In the genomic region with DNA sequence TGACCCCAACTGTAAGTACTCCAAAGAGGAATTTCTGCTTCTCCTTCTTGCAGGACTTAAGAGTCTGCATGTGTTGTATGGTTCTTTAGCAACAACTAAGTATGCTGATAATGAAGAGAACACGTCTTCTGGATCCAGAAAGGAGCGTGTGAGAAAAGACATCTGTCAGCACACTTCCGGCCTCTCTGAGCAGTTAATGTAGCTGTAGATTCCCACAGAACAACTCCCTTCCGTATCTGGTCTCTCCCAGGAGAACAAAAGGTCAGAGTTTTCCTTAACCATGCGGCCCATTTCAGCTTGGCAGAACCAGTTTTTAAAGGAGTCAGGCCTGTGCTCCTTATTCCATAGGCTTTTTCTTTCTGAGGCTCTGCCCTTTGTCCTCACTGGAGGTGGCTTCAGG, we compare ENCODE assay signal across 15 mouse cellular contexts.
DNase-seq lines count a peak whose midpoint lies in the region; ATAC-seq and TF ChIP-seq lines count a peak whose summit lies in the region.
"Had no signal": no experiment of that assay in that cellular context is flagged by ENCODE, and none has a peak within 500 bp of the region (broad histone marks: within the 10 kb centered on the region; RNA-seq: fewer than 3 reads in every experiment).

No protein-coding gene starts in this region.

- no peak overlapping the region for H3K27ac ChIP-seq in heart, embryonic 11.5 days (ENCODE audit: low read depth, low read length)
- H3K27ac ChIP-seq in stomach, postnatal 0 days (replicated peaks), result peak overlapping the region; percentile 19; the same call in 1 of the 2 replicates
- H3K27ac ChIP-seq: embryonic facial prominence, embryonic 15.5 days; hindbrain, postnatal 0 days had no signal

- H3K27me3 ChIP-seq in heart, embryonic 11.5 days (ENCODE audit: control insufficient read depth, insufficient read depth, low read length), result no peaks in the 10 kb centered on the region
- no peaks in the 10 kb centered on the region for H3K27me3 ChIP-seq in stomach, postnatal 0 days (ENCODE audit: control insufficient read depth, insufficient read depth, low read length)
- H3K27me3 ChIP-seq: embryonic facial prominence, embryonic 15.5 days had no signal

- intact Hi-C loops in heart, postnatal 14 days (cut with DNase I), result no loop called here

- H3K9ac ChIP-seq in heart, embryonic 11.5 days (ENCODE audit: low read depth, low read length), result no peak overlapping the region
- no peak overlapping the region for H3K9ac ChIP-seq in stomach, postnatal 0 days (ENCODE audit: low read length)
- H3K9ac ChIP-seq: embryonic facial prominence, embryonic 15.5 days had no signal

- no peak for TF ChIP-seq CTCF in stomach, postnatal 0 days (IDR thresholded peaks at IDR 0.05; ENCODE audit: low read depth)

- no peaks in the 10 kb centered on the region for H3K9me3 ChIP-seq in heart, embryonic 11.5 days (replicated peaks; ENCODE audit: control insufficient read depth, low read length)
- H3K9me3 ChIP-seq in stomach, postnatal 0 days (ENCODE audit: control insufficient read depth, low read length), result no peaks in the 10 kb centered on the region
- H3K9me3 ChIP-seq: embryonic facial prominence, embryonic 15.5 days had no signal

- H3K4me3 ChIP-seq in heart, embryonic 11.5 days (ENCODE audit: low read depth, low read length), result no peak overlapping the region
- H3K4me3 ChIP-seq in stomach, postnatal 0 days (ENCODE audit: low read depth, low read length), result no peak overlapping the region
- H3K4me3 ChIP-seq: embryonic facial prominence, embryonic 15.5 days had no signal

- no peak overlapping the region for H3K4me2 ChIP-seq in heart, embryonic 11.5 days
- no peak overlapping the region for H3K4me2 ChIP-seq in stomach, postnatal 0 days (replicated peaks; ENCODE audit: low read depth)
- H3K4me2 ChIP-seq: embryonic facial prominence, embryonic 15.5 days had no signal

- TF ChIP-seq EP300 in stomach, postnatal 0 days (optimal IDR thresholded peaks at IDR 0.05), result no peak

- DNase-seq in heart, adult 11 months, result peak; percentile 98
- DNase-seq in heart, postnatal 14 days, result peak; percentile 42 to 63
- DNase-seq in kidney, postnatal 14 days, result peak; percentile 76
- no peak for DNase-seq in stomach, postnatal 0 days (ENCODE audit: low spot score)
- no peak for DNase-seq in ovary, postnatal 10 days (ENCODE audit: low spot score)
- no peak for DNase-seq in adrenal gland, postnatal 25 days
- no peak for DNase-seq in adrenal gland, adult 8-10 months
- DNase-seq: cerebellum, postnatal 36 days; gastrocnemius, postnatal 25 days; spleen, adult 18-20 months; thymus, adult 2 months had no signal

- WGBS in heart, embryonic 11.5 days (ENCODE audit: insufficient replicate concordance), result 32% methylated on average over 5 of the region's 5 CpGs
- 60% methylated on average over 5 of the region's 5 CpGs for WGBS in stomach, postnatal 0 days

- no peak for ATAC-seq in heart, embryonic 11.5 days (replicated peaks; ENCODE audit: insufficient number of reproducible peaks, low FRiP score, low TSS enrichment)
- no peak for ATAC-seq in stomach, postnatal 0 days (ENCODE audit: low FRiP score, low TSS enrichment)
- ATAC-seq: forebrain, embryonic 14.5 days; hindbrain, postnatal 0 days had no signal

- peaks cover 8% of the 10 kb centered on the region for H3K4me1 ChIP-seq in heart, embryonic 11.5 days (ENCODE audit: control insufficient read depth, insufficient read depth, low read length)
- H3K4me1 ChIP-seq in stomach, postnatal 0 days (replicated peaks; ENCODE audit: control insufficient read depth, insufficient read depth), result no peaks in the 10 kb centered on the region

- no peaks in the 10 kb centered on the region for H3K36me3 ChIP-seq in heart, embryonic 11.5 days (ENCODE audit: control insufficient read depth, insufficient read depth, low read length)
- no peaks in the 10 kb centered on the region for H3K36me3 ChIP-seq in stomach, postnatal 0 days (ENCODE audit: control insufficient read depth, insufficient read depth, low read length)
- H3K36me3 ChIP-seq: embryonic facial prominence, embryonic 15.5 days had no signal

Comparison
In these comparisons a context has a peak if more than half of its experiments do, and no peak if none do; other contexts are left out.
1. DNase-seq: peak in heart, adult 11 months (single experiment), heart, postnatal 14 days (2 of 2) and kidney, postnatal 14 days (single experiment); none in stomach, postnatal 0 days (single experiment), ovary, postnatal 10 days (single experiment), adrenal gland, postnatal 25 days (single experiment) and adrenal gland, adult 8-10 months (single experiment).